Mouse (Mus musculus) layer of hippocampus, adult 9-10 months (tissue): ENCODE results near the gene Zfp609.
"Not testable (repeated sequence)": the region's sequence is repeated elsewhere in the genome, so short reads cannot be mapped to it uniquely, and the experiment has no call there.

ENCODE experiments used
- DNase-seq: peaks from one replicate; pipeline ENCODE4 v3.0.0; 2022; ENCODE audit warnings: low spot score

Zfp609 gene

DNA sequence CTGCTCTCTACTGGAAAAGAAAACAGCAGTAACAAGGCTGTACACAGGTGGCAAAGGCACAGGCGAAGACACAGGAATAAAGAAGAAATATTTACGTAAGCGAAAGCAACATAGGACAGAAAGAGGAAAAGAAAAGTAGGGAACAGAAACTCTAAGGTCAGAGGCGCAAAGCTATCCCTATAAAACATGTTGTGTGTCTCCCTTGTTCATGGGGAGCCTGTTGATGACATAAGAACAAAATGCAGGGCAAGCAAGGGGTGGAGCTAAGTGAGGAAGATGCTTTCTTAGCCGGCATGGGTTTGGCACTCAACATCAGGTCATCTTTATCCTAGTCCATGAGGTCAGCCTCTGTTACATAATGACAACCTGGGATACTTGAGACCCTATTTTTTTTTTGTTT lies 109.2 kb downstream of the Zfp609 start:
- no peak for DNase-seq

- no peak for DNase-seq
Measured at GRCm38 (mm10) chr9:65703926-65704595, 123.3 kb downstream of the Zfp609 start.

- no peak for DNase-seq
Measured at GRCm38 (mm10) chr9:65703241-65703640, 124.1 kb downstream of the Zfp609 start.

- DNase-seq = no peak
Measured at GRCm38 (mm10) chr9:65702286-65702685, 125.1 kb downstream of the Zfp609 start.

DNA sequence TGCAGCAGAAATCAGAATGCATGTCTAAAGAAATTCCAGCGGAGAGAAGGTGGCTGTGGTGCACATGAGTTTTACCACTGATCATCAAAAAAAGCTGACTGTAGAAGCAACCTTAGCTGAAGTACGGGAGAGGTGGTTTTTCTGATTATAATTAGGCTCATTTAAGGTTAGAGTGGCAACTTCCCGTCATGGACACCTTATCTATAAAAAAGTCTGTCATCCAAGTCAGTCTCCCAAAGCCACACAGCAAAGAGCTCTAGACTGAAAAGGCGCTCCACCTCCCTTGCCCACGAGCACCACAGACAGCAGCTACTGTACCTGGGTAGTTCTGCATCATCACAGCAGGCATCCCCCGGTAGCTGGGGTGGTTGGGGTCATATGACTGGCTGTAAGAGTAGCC lies 126.9 kb downstream of the Zfp609 start:
- no peak for DNase-seq

GRCm38 (mm10) chr9:65697992-65698391 lies 129.4 kb downstream of the Zfp609 start:
- no peak for DNase-seq

GRCm38 (mm10) chr9:65697356-65697755 lies 130.0 kb downstream of the Zfp609 start:
- no peak for DNase-seq

DNA sequence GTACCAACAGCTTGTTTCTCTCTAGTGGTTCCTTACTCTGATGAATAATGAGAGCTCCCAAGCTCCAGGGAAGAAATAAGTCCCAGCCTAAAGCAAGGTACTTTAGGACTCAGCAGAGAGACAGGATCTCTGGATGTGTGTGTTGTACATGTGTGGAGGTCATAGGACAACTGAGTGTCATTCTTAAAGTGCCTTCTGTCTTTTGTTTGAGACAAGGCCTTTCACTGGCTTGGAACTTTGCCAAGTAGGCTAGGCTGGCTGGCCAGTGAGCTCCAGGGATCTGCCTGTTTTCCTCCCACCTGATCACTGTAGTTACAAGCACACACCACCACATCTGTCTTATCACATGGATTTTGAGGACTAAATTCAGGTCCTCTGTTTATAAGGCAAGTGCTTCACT lies 131.0 kb downstream of the Zfp609 start:
- no peak for DNase-seq

GRCm38 (mm10) chr9:65695646-65696045 lies 131.7 kb downstream of the Zfp609 start:
- peak; percentile 63 for DNase-seq

- DNase-seq = no peak
Measured at GRCm38 (mm10) chr9:65692959-65693603, 134.3 kb downstream of the Zfp609 start.

GRCm38 (mm10) chr9:65692466-65692865 lies 134.9 kb downstream of the Zfp609 start:
- no peak for DNase-seq

DNA sequence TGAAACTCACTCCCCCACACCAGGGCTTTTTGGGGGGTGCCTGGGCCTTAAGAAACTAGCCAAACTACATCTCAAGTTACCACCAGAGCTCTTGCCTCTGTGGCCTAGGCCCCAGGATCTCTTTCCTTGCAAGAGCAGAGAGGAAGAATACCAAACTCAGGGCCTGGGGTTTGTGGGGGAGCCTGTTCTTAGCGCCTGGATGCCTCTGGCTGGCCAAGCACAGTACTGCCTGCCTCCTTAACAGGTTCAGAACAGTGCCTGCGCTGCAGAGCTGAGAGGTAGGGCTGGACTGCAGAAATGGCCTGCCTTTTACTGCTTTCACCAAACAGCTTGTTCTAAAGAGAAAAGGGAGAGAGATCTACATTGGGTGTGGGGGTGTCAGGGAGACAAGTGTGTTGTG lies 137.5 kb downstream of the Zfp609 start:
- DNase-seq = not testable (repeated sequence)

DNA sequence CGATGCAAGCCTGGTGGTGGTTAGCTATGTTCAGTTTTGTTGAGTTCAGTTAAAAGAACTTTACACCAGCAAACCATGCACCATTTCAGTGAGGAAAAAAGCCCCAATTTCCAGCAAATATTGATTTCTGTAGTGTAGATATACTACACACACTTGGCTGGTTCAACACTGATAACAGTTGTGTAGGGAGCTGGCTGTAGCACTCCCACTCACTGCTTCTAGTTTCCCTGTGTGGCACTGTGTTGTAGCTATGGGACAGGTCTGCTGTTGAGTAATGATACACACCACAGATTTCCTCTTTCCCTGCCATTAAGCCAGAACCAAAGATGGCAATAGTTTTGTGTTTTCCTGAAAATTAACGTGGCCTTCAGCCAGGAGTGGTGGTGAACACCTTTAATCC lies 142.7 kb downstream of the Zfp609 start:
- no peak for DNase-seq

GRCm38 (mm10) chr9:65682994-65683393 lies 144.4 kb downstream of the Zfp609 start:
- DNase-seq = no peak

DNA sequence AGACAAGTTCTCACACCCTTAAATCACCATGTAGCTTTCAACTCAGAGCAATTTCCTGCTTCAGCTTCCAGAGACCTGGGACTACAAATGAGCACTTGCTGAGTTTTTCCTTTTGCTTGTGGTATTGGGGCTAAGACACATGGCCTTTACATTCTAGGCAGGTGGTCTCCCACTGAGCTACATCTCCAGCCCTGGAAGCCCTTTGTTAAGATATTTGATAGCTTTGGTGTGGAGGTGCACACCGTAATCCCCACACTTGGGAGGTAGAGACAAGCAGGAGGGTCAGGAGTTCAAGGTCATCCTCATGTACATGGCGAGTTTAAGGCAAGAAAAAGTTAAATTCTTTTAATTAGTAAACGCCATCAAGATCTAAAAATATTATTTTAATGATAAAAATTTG lies 145.2 kb downstream of the Zfp609 start:
- DNase-seq = no peak

DNA sequence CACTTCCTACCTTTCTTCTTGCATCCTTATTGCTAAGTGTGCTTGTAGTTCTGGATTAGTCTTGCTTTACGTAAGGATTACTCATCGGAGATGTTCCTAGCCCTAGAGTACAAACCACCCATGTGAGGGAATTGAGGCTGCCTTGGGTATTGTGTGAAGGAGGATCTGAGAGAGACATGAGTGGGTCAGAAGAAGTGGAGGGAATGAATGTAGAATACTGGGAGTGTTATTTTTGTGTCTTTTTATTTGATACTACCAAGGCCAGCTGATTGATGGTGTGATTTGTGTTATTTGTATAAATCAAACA lies 145.8 kb downstream of the Zfp609 start:
- no peak for DNase-seq

GRCm38 (mm10) chr9:65680938-65681633 lies 146.3 kb downstream of the Zfp609 start:
- DNase-seq = no peak

- no peak for DNase-seq
Measured at GRCm38 (mm10) chr9:65679181-65679761, 148.1 kb downstream of the Zfp609 start.

GRCm38 (mm10) chr9:65677119-65677462 lies 150.3 kb downstream of the Zfp609 start:
- no peak for DNase-seq

- DNase-seq = peak; percentile 84
Measured at GRCm38 (mm10) chr9:65676358-65677118, 150.8 kb downstream of the Zfp609 start.

DNA sequence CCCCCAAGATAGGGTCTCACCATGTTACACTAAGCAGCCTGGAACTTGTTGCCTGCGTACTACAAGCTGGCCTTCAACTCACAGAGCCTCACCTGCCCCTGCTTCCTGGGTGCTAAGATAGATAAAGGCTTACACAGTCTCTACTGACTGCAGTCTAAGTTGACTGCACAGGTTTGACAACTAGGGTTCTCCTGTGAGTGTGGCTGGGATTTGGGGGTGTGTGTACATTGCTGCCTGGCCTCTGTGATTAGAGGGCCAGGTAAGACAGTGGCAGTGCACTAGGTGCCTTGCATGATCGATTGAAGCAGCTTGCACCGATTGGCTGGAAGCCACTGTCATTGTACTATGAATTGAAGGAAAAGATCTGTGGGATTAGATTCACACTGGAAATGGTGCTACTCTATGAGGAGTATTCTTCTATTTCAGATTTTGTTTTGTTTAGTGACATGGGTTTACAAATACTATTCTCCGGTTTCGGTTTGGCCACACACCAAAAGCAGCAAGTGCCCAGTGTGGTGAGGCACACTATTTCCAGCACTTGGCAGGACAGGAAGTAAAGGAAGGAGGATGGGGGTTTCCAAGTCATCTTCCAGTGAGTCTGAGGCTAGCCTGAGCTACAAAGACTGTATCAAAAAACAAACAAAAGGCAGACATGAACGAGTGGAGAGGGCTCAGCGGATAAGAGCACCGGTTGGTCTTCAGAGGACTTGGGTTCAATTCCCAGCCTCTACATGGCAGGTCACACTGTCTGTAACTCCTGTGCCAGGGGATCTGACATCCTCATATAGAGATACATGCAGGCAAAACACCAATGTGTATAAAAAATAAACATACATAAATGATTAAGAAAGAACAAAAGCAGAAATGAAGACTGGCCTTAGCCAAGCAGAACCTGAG lies 151.7 kb downstream of the Zfp609 start:
- no peak for DNase-seq
